Mouse (Mus musculus) limb, embryonic 14.5 days (tissue): Measurements from ENCODE around the gene Ksr1. TPM values are rescaled to one million over a fixed set of nuclear protein-coding genes. Genes with fewer than 3 reads are reported as not detected.

Source experiments
- ATAC-seq: fragments of 200-750 bp; cut with Nextera tagmentation; 2 replicates; pipeline ENCODE4 v1.8.0; 2017; ENCODE audit warnings: low read depth, moderate number of reproducible peaks, moderate TSS enrichment; ENCODE audit not compliant: low FRiP score
- DNase-seq: peaks from one replicate; pipeline ENCODE4 v3.0.0-alpha.2; 2015; ENCODE audit warnings: low spot score
- H3K27ac ChIP-seq: fragments of 300-500 bp; sonication (generic); replicated peaks from 2 replicates; pipeline ENCODE4 v1.5.1; 2014; ENCODE audit warnings: low read depth, mild to moderate bottlenecking, low read length, moderate library complexity, mixed read lengths
- H3K27me3 ChIP-seq: fragments of 300-500 bp; sonication (generic); 2 replicates; pipeline ENCODE4 v1.6.1; 2014; ENCODE audit warnings: low read length, mixed read lengths; ENCODE audit not compliant: control insufficient read depth, insufficient read depth
- H3K36me3 ChIP-seq: fragments of 300-500 bp; sonication (generic); 2 replicates; pipeline ENCODE4 v1.6.1; 2014; ENCODE audit warnings: mild to moderate bottlenecking, low read length, moderate library complexity, mixed read lengths; ENCODE audit not compliant: control insufficient read depth, insufficient read depth
- H3K4me1 ChIP-seq: fragments of 300-500 bp; sonication (generic); 2 replicates; pipeline ENCODE4 v1.6.1; 2014; ENCODE audit warnings: antibody characterized with exemption, low read length, mixed read lengths; ENCODE audit not compliant: control insufficient read depth, insufficient read depth
- H3K4me2 ChIP-seq: fragments of 300-500 bp; sonication (generic); replicated peaks from 2 replicates; pipeline ENCODE4 v1.6.1; 2014; ENCODE audit warnings: low read depth, mild to moderate bottlenecking, low read length, moderate library complexity; ENCODE audit not compliant: severe bottlenecking
- H3K4me3 ChIP-seq: fragments of 300-500 bp; sonication (generic); replicated peaks from 2 replicates; pipeline ENCODE4 v1.5.1; 2014; ENCODE audit warnings: low read length
- H3K9ac ChIP-seq: fragments of 300-500 bp; sonication (generic); 2 replicates; pipeline ENCODE4 v1.6.1; 2014; ENCODE audit warnings: mild to moderate bottlenecking, low read depth, low read length, moderate library complexity; ENCODE audit not compliant: severe bottlenecking
- H3K9me3 ChIP-seq: fragments of 300-500 bp; sonication (generic); 2 replicates; pipeline ENCODE4 v1.6.1; 2016; ENCODE audit warnings: low read length; ENCODE audit not compliant: control insufficient read depth
- POLR2A ChIP-seq: fragments of 200-500 bp; IDR thresholded peaks from 2 replicates; pipeline ENCODE4 v1.8.0; 2012; ENCODE audit warnings: inconsistent platforms, mild to moderate bottlenecking, moderate library complexity, borderline replicate concordance; ENCODE audit not compliant: insufficient read depth, insufficient read length; ENCODE audit errors: extremely low read depth
- WGBS: fragments of 180-500 bp; shearing (Covaris S2); extraction: QIAGEN DNeasy Blood & Tissue Kit; methylation state at CpG from one replicate; pipeline ENCODE4 v1.1.7; 2014; 5-methylcytosine and 5-hydroxymethylcytosine counted together
- polyA plus RNA-seq, 2 experiments: library from polyadenylated mRNA; depleted of rRNA in 1 of 2; stranded (reverse) in 1 of 2; unstranded in 1 of 2; fragments of >200 nt; fragmentation: Nextera tagmentation in 1 of 2; extraction: Ambion mirVana in 1 of 2; gene quantifications; 2 replicates each; pipeline versions ENCODE4 v1.2.1 to v1.2.3; 2012 to 2014

Ksr1 gene
- polyA plus RNA-seq, 2 experiments, result 8.2 to 24.1 TPM

GRCm38 (mm10) chr11:79089756-79090155, 56.5 kb downstream of the Ksr1 start:
- TF ChIP-seq POLR2A, result no peak
- Histone ChIP-seq H3K4me2 (no peak overlapping the region), H3K27me3 (no peaks in the 10 kb centered on the region), H3K4me1 (peaks cover 5% of the 10 kb centered on the region), H3K9ac (no peak overlapping the region), H3K4me3 (no peak overlapping the region), H3K27ac (no peak overlapping the region), H3K36me3 (no peaks in the 10 kb centered on the region), H3K9me3 (no peaks in the 10 kb centered on the region)
- no peak for DNase-seq
- WGBS, result 64% methylated on average over 1 of the region's 1 CpGs
- no peak for ATAC-seq

GRCm38 (mm10) chr11:79089027-79089426, 57.2 kb downstream of the Ksr1 start:
- no peak overlapping the region for H3K9ac ChIP-seq
- no peaks in the 10 kb centered on the region for H3K9me3 ChIP-seq
- no peaks in the 10 kb centered on the region for H3K4me1 ChIP-seq
- 50% methylated on average over 5 of the region's 5 CpGs for WGBS
- H3K4me2 ChIP-seq, result no peak overlapping the region
- TF ChIP-seq POLR2A, result no peak
- ATAC-seq, result no peak
- DNase-seq, result no peak
- no peaks in the 10 kb centered on the region for H3K36me3 ChIP-seq
- no peak overlapping the region for H3K4me3 ChIP-seq
- no peak overlapping the region for H3K27ac ChIP-seq
- H3K27me3 ChIP-seq, result no peaks in the 10 kb centered on the region

- Histone ChIP-seq H3K27me3 (no peaks in the 10 kb centered on the region), H3K4me2 (no peak overlapping the region), H3K4me3 (no peak overlapping the region), H3K4me1 (peaks cover 7% of the 10 kb centered on the region; the same call in 1 of the 2 replicates), H3K36me3 (no peaks in the 10 kb centered on the region), H3K27ac (no peak overlapping the region), H3K9ac (no peak overlapping the region), H3K9me3 (no peaks in the 10 kb centered on the region)
- TF ChIP-seq POLR2A, result no peak
- ATAC-seq, result no peak
- no peak for DNase-seq
- 78% methylated on average over 9 of the region's 9 CpGs for WGBS
Measured at GRCm38 (mm10) chr11:79088325-79088724, 57.9 kb downstream of the Ksr1 start.

GRCm38 (mm10) chr11:79087731-79088311, 58.4 kb downstream of the Ksr1 start:
- Histone ChIP-seq H3K4me2 (no peak overlapping the region), H3K27ac (no peak overlapping the region), H3K4me3 (no peak overlapping the region), H3K4me1 (peaks cover 10% of the 10 kb centered on the region; the same call in 1 of the 2 replicates), H3K36me3 (no peaks in the 10 kb centered on the region), H3K9me3 (no peaks in the 10 kb centered on the region), H3K9ac (no peak overlapping the region), H3K27me3 (no peaks in the 10 kb centered on the region)
- no peak for TF ChIP-seq POLR2A
- no peak for ATAC-seq
- WGBS, result 91% methylated on average over 4 of the region's 4 CpGs
- DNase-seq, result no peak

GRCm38 (mm10) chr11:79086787-79087186, 59.4 kb downstream of the Ksr1 start:
- Histone ChIP-seq H3K9ac (no peak overlapping the region), H3K9me3 (no peaks in the 10 kb centered on the region), H3K27ac (no peak overlapping the region), H3K4me3 (no peak overlapping the region), H3K4me1 (peaks cover 10% of the 10 kb centered on the region; the same call in 1 of the 2 replicates), H3K36me3 (no peaks in the 10 kb centered on the region), H3K27me3 (no peaks in the 10 kb centered on the region), H3K4me2 (no peak overlapping the region)
- TF ChIP-seq POLR2A, result no peak
- 77% methylated on average over 12 of the region's 12 CpGs for WGBS
- no peak for ATAC-seq
- no peak for DNase-seq

- no peak for ATAC-seq
- peaks cover 19% of the 10 kb centered on the region; the same call in 1 of the 2 replicates for H3K4me1 ChIP-seq
- DNase-seq, result no peak
- WGBS, result 51% methylated on average over 5 of the region's 5 CpGs
- no peak for TF ChIP-seq POLR2A
- H3K9ac ChIP-seq, result no peak overlapping the region
- no peak overlapping the region for H3K4me3 ChIP-seq
- H3K27me3 ChIP-seq, result no peaks in the 10 kb centered on the region
- H3K9me3 ChIP-seq, result no peaks in the 10 kb centered on the region
- H3K4me2 ChIP-seq, result no peak overlapping the region
- H3K36me3 ChIP-seq, result no peaks in the 10 kb centered on the region
- H3K27ac ChIP-seq, result no peak overlapping the region
Measured at GRCm38 (mm10) chr11:79085059-79085458, 61.1 kb downstream of the Ksr1 start.
